Mouse (Mus musculus): ENCODE measurements at regions not wholly inside any gene's neighbourhood (a gene's known extent, or its start where the extent isn't known, plus 50 kb on each side); places are given as distances from the start of the nearest gene placed in this dataset.

- TF ChIP-seq CTCF (IDR thresholded peaks at IDR 0.05; ENCODE audit: low read depth) (no peak), EP300 (optimal IDR thresholded peaks at IDR 0.05) (no peak)
Measured at GRCm38 (mm10) chr17:49274936-49275335, 153.2 kb upstream of the Mocs1 start.
